Mouse (Mus musculus): ENCODE measurements around the gene Gucy2c.

GRCm38 (mm10) chr6:136689790-136690413 lies 91.7 kb downstream of the Gucy2c start:
- TF ChIP-seq CTCF (IDR thresholded peaks at IDR 0.05; ENCODE audit: borderline replicate concordance, control insufficient read depth, extremely low read depth, insufficient read depth, low read length, poor library complexity) (no peak), POLR2A (IDR thresholded peaks at IDR 0.05; ENCODE audit: control insufficient read depth, extremely low read depth, insufficient read depth, low read length, poor library complexity) (no peak)
